Mouse (Mus musculus): ENCODE measurements around the gene Aqp1. TPM values are rescaled to one million over a fixed set of nuclear protein-coding genes. Genes with fewer than 3 reads are reported as not detected.

Gene Aqp1
- total RNA-seq (2021): under 1 TPM; 0.70 to 0.74 TPM

DNA sequence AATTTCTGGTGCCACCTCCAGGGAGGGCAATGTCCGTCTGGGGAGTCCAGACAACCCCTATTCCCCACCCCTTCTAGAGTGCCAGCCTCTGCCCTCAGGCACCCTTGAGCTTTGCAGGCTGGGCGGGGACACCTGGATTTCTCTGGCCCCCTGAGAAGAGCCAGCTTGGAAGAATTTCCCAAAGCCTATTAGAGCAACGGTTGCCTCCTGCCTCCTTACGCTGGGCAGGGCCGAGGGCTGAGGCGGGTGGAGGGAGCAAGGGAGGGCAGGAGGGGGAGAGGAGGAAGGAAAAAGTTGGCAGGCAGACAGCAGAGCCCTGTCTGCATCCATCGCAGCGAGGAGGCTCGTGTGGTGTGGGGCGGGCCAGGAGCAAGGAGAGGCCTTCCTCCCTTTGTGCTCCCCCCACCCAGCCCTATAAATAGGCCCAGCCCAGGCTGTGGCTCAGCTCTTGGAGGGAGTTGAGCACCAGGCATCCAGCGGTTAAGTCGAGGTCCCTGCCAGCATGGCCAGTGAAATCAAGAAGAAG lies at the start of gene Aqp1:
Gene Aqp1 (plus strand): TSS at position 444 of the 526 bp plus-strand sequence.
- DNase-seq (ENCODE audit: extremely low spot score in 1 of 2, low spot score in 1 of 2): no peak

DNA sequence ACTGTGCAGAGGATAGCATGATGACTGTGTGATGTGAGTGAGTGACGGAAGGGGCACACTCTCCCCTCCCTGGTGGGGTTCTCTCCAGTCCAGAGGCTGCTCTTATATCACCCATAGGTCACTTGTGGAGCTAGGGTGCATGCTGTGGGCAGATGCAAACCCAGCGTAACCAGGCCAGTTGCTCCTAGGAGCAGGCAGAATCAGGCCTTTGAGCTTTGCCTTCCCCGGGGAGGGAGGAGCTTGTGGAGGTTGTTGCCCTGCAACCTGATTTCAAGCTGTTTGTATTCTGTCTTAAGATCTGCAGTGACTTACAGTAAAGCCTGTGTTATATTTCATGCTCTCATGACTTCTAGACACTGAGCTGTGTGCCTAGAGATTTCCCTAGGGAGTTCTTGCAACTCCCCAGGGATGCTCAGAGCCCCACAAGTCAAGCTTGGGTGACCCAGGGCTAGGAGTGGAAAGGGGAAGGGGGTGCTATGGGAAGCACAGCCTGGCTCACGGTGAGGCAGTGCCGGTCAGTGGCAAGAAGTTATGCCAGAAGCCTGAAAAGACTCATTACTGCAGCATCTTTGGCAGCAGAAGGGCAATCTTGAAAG lies 48.1 kb upstream of the Aqp1 start:
- no peak for DNase-seq (ENCODE audit: extremely low spot score in 1 of 2, low spot score in 1 of 2)

DNA sequence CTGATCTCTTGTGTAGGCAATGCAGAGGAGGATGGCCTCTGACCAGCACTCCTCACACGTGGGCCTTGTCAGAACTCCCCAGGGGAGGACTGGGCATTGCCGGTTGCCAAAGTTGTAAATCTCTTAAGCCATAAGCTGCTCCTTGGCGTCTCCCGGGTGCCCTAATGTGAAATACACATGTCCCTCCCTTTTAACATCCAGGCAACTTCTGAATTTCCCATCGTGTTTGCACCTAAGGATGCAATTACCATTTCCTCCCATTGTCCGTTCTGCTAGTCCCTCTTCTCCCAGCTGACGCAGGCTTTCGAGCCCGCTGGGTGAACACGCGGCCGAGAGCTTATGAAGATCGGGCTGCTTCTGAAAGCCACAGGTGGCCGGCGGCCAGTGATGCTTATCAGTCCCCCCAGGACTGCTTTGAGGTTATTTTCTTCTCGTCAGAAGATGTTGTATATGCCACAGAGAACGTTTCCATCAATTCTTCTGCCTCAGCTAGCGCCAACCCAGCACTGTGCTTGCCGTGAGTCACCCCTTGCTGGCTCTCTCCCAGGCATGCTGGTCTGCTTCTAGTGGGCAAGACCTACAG lies 41.6 kb upstream of the Aqp1 start:
- DNase-seq (ENCODE audit: extremely low spot score in 1 of 2, low spot score in 1 of 2): no peak

DNA sequence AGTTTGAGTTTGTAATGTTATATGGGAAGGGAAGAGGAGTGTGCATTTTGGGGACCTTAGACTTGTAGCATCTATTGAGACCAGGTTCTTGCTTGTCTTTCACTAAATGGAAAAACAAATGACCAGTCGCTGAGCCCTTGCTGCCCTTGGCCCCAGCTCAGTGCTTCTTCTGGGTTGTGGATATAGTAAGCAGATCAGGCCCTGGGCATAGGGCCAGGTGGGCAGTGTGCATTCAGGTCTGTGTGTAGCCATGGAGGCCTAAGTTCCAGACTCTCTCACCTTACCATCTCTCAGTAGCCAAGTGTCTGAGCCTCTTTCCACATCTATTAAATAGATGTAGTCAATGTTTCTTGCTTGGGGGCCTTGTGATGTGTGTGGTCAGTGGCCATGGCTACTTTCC lies 40.9 kb upstream of the Aqp1 start:
- no peak for DNase-seq (ENCODE audit: extremely low spot score in 1 of 2, low spot score in 1 of 2)

DNA sequence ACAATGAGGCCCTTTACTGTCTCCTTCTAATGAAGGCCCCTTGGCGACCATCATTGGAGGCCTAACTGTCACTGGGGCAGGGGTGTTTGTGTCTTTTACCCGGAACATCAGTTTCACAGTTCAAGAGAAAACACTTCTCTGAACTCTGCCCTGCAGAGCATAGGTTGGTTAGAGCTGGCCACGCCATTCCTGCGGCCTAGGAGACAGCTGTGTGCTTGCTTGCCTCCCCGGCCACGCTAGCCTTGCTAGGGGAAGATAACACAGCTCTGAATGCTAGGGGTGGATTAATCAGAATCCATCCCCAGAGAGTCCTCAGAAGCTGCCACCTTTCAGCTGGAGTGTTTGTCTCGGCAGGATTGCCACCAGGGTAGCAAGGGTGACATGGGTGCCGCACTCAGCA lies 36.8 kb upstream of the Aqp1 start:
- DNase-seq (ENCODE audit: extremely low spot score in 1 of 2, low spot score in 1 of 2): no peak

DNA sequence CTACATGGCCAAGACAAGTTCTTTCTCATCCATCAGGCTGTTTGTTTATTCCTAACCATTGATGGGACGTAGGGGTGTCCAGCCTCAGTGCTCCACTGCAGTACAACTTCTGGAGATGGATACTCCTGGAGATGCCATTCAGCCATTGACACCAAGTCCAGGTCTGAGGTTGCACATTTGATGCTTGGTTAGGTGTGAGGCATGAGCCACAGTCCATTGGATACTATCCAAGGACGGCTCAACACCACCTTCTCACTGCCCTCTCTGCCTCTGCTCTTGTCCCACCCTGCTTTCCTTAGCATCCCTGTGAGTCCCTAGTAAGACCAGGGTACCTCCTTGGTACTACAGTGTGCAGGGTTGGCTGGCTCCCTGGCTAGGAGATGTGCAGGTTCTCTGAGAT lies 36.3 kb upstream of the Aqp1 start:
- no peak for DNase-seq (ENCODE audit: extremely low spot score in 1 of 2, low spot score in 1 of 2)

DNA sequence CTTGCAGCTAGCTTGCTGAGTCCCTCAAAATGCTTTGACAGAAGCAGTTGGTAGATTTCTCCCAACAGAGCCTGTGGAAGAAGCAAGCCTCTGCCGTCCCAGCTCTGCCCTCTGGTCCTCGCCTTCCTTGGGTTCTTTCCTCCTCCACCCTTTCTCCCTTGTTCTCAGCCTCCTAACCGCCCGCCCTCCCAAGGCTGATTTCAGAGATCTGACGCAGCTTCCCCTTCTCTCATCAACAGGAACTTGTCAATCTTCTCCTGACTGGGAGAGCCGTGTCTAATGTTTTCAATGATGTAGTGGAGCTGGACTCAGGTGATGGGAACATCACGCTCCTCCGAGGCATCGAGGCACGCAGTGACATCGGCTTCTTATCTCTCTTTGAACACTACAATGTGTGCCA lies 35.5 kb upstream of the Aqp1 start:
- DNase-seq (ENCODE audit: extremely low spot score in 1 of 2, low spot score in 1 of 2): no peak

DNA sequence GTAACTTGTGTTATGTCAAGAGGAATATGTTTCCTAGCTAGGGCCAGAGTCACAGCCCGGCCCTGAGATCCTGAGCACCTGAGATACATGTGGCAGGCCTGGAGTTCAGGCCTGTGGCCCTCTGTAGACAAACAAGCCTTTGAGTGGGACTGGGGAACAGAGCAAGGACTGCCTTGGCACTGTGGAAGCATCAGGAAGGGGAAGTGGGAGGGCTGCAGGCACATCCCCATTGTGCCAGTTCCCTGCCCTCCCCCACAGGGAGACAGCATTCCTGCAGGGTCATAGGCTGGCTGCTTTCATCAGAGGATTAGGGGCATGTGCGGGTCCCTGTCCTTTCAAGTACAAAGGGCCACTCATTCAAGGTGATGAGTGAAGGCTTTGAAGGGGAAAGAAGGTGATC lies 26.1 kb upstream of the Aqp1 start:
- no peak for DNase-seq (ENCODE audit: extremely low spot score in 1 of 2, low spot score in 1 of 2)

DNA sequence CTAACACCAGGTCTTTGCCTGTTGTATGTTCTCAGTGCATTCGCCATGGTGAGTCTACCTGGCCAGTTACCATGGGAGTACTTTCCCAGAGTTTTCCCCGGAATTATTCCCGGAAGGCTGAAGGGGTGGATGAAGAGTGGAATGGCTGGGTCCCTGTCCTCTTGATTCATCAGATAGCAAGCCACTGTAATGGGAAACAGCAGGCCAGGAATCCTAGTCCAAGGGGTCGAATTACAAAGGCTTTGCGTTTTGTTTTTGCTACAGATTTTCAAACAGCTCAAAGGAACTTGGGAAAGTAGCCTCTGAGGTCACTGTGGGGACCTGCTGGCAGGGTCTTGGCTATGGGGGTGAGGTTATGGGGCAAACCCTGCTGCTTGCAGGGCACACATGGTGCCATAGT lies 24.3 kb upstream of the Aqp1 start:
- no peak for DNase-seq (ENCODE audit: extremely low spot score in 1 of 2, low spot score in 1 of 2)

DNA sequence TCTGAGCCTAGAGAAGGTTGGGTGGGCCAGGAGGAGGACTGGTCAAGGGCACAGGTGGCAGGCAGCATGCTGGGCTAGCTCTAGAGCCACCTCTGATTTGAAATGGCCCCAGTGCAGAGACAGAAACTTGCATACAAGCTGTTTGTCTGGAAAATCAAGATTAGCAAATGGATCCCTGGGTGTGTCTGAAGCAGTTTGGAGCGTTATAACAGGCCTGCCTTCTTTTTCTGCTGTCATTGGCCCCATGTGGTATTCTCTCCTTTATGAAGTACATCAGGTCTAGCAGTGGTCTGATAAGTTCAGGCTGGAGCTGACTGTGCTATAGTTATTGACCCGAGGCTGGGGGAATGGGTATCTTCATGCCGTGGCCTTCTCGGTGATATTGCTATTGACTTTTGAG lies 22.3 kb upstream of the Aqp1 start:
- DNase-seq (ENCODE audit: extremely low spot score in 1 of 2, low spot score in 1 of 2): no peak

DNA sequence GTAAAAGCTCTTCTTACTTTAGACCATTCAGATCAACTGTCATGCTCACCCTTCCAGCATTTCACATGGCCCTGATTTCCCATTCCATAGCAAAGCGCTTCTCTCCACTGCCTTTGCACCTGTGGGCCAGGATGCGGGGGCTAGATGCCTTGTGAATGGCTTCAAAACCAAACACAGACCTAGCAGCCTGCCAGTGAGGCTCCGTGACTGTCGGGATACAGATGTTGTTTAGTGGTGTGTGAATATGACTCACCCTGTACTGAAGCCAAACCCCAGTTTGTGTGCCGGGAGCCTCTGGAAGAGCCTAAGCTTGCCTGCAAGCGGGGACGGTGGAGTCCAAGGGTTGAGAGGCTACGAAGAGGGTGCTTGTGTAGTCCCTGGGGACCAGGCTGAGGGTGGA lies 21.6 kb upstream of the Aqp1 start:
- DNase-seq (ENCODE audit: extremely low spot score in 1 of 2, low spot score in 1 of 2): no peak

DNA sequence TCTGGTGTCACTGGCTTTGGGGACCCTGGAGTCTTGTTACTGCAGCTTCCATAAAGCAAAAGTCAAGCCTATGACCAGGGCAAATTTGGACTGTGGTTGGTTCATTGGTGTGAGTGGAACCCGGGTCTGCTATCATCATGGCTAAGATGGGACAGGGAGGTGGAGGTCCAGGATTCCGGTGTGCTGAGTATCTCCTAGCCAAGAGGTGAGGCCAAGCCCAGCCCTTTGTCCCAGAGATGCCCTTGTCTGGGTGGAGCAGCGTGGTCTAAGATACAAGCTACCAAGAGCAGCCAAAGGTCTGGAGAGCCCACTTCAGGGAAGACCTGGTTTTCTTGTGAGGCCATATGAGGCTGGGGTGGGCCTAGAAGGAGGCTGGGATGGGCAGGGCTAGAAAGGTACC lies 17.6 kb upstream of the Aqp1 start:
- no peak for DNase-seq (ENCODE audit: extremely low spot score in 1 of 2, low spot score in 1 of 2)

DNA sequence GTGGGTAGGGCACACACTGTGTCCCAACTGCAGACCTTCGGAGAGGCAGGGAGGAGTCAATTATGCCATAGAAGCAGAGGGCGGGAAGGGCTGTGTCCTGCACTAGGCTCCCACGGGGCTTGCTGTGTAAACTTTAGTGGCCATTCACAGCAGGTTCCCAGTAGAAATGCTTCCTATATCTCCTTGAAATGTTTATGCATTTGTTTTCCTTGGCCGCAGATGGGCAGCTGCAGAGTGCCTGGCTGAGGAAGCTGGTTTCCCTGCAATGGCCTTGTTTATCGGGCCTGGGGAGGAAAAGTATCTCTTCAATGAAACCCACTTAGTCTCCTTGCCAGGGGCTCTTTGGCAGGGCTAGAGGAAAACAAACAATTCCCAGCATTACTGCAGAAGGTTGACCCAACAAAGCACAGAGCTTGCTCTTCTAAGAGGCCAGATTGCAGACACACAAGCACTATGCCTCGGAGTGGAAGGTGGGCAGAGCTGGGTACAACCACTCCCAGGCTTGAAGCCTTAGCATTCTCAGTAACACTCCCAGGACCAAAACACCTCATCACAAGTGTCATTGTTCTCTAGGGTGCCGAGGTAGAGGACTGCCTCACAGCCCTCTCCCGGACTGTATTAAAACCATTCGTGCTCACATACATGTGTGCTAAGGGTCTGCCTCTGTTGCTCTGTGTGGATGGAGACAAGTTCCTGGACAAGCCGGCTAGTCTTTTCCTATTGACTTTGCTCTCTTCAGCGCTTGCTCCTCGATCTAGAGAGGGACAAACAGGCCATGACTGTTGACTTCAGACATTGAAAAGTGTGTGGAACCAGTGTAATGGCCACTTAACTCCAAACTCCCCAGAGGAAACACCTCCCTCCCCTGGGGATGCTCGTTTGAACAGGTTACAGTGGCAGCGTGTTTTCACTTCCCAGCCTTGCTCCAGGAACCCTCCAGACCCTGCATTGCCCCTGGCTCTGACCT lies 16.4 kb upstream of the Aqp1 start:
- no peak for DNase-seq (ENCODE audit: extremely low spot score in 1 of 2, low spot score in 1 of 2)

DNA sequence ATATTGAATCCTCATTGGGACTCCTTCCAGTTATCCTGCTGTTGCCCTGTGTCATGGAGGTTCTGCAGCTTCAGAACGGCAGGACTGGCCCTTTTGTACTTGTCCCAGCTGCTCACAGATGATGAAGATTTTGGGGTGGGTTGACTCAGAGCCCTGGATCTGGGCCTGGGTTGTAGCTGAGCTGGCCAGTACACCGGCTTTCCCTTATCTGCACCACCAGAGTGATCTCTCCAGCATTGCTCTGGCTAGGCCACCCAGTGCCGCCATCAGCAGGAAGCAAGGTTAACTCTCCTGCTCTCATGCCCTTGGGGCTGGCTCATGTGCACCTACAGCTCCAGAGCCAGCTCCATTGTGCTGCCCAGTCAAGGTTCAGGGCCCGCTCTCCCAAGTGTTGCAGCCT lies 15.3 kb upstream of the Aqp1 start:
- DNase-seq (ENCODE audit: extremely low spot score in 1 of 2, low spot score in 1 of 2): no peak

DNA sequence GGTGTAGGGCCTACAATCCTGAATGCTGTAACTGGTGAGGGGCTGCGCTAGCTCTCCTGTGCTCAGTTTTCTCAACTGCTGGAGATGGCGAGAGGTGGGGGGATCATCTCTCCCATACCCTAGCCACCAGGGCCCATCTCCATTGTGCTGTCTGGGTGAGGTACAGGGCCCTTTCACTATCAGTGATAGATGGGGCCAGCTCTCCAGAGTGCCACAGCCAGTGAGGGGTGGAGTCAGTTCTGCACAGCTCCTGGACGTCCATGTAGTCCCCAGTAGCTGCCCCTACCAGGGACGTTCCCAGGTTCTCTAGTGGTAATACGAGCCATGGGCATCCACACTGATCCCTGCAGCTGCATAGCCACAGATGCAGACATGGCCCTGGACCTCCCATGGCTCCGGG lies 14.7 kb upstream of the Aqp1 start:
- DNase-seq (ENCODE audit: extremely low spot score in 1 of 2, low spot score in 1 of 2): no peak

DNA sequence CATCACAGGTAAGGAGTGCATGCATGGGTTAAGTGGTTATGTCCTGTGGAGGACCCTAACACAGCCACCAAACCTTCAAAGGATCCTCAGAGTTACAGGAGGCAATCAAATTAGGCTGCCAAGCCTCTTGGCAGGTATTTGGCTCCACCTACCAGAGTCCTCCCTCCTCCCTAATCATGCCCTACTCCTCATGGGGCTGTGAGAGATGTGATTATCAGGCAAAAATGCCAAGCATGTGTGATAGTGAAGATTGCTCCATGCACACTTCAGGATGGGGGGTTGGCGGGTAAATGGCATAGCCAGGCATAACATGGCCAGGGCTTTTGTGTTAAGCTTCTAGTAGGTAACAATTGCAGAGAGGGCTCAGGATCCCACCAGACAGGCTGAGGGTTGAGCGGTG lies 13.3 kb upstream of the Aqp1 start:
- DNase-seq (ENCODE audit: extremely low spot score in 1 of 2, low spot score in 1 of 2): no peak

DNA sequence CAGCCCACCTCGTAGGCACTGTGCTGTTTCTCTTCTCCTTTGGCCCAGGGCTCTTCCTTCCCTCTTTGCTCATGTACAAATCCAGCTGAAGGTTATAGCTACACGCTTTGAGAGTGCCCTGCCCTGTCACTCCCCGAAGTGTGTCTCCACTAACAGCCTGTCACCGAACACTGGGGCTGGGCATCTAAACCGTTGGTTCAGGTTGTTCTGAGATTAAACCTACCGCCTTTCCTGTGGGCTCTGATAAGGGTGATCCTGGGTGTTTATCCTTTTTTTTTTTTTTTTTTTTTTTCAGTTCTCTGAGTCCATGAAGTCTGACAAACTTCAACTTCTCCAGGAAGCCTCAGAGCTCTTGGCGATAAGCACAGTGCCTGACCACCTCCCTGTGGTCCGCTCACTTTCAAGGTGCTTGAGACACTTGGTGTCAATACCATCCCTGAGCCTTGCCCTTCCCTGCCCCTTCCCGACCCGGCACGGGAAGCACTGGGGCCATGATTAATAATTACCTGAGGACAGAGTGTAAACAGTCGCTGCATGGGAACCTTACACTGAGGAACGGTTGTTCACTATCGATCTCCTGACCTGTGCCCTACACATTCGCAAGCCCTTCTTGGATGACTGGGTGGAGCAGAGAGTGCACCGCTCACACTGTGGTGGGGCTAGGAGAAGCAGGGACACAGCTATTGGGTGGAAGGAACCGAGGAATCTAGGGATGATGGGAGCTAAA lies 12.2 kb upstream of the Aqp1 start:
- DNase-seq (ENCODE audit: extremely low spot score in 1 of 2, low spot score in 1 of 2): no peak

DNA sequence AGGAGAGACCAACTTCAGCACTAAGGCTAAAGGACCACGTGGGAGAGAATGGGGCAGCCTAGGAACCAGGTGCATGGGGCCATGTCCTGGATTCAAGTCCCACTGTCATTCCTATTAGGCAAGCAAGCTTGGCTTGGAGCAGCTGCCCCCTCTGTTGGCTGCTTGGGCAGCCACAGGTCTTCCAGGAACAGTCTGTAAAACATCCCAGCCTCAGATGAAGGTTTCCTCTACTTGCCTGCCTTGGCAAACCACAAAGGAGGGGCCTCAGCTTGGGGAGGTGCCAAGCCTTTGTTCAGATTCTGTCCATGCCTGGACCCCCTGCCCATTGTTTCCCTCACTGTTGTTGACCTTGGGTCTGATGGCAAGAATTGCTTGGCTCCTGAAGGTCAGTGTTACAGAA lies 11.4 kb upstream of the Aqp1 start:
- DNase-seq (ENCODE audit: extremely low spot score in 1 of 2, low spot score in 1 of 2): no peak

DNA sequence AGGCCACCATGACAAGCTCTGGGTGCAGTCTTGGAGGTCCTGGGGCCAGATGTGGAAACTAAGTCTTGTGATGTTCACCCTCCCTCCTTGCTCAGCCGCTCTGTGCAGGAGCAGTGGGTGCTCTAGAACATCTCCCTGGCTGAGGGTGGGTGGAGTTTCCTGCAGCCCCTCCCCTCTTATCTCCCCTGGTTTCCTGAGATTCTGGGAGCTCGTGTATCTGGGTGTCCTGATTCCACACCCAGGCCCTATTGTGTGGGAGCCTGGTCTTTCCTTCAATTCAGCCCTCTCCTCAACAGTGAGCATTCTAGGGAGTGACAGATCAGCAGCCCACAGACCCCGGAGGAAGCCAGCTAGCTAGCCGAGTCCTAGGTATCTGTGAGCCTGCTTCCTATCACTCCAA lies 9.9 kb upstream of the Aqp1 start:
- no peak for DNase-seq (ENCODE audit: extremely low spot score in 1 of 2, low spot score in 1 of 2)

DNA sequence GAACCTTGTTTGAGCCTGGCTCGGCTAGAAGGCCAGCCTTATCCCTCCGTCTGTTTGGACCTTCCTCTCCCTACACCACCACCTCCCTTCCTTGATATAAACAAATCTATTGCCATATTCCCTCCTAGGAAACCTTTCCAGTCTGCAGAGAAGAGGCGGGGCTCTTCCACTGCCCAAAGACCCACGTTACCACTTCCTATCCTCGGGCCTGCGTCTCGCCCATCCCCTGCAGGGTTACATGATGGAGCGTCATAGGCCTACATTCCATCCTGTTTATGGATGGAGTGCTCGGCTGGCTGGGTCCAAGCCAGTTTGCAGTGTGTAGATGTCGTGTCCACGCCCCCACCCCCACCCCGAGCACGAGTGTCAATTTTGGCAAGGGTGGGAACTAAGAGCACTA lies 8.9 kb upstream of the Aqp1 start:
- no peak for DNase-seq (ENCODE audit: extremely low spot score in 1 of 2, low spot score in 1 of 2)

DNA sequence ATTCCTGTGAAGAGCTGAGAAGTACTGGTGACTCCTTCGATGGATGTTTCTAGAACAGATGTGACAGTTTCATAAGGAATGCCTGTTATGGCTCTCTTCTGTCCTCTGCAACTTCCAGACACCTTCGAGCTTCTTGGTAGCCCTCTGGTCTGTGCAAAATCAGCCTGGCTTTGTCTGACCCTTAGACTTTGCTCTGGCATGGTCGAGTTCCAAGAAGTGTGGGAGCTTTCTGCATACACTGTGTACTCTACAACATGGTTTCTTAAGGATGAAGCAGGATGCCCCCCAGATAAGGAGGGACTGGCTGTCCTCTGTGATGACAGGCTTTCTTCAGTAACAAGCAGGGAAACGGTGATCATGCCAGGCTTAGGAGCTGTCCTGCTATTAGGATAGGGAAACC lies 8.1 kb upstream of the Aqp1 start:
- no peak for DNase-seq (ENCODE audit: extremely low spot score in 1 of 2, low spot score in 1 of 2)
